Mouse (Mus musculus) neural tube, embryonic 14.5 days (tissue): ENCODE results near the gene Mterf1b. TPM values are rescaled to one million over a fixed set of nuclear protein-coding genes. Genes with fewer than 3 reads are reported as not detected.
A peak's percentile ranks its signal among the peaks of the same experiment; 100 is the strongest.

Experiments used
- ATAC-seq: fragments of 200-750 bp; cut with Nextera tagmentation; 2 replicates; pipeline ENCODE4 v1.8.0; 2017; ENCODE audit warnings: low read depth, mild to moderate bottlenecking, moderate TSS enrichment, moderate library complexity
- H3K27ac ChIP-seq: fragments of 300-500 bp; sonication (generic); 2 replicates; pipeline ENCODE4 v1.5.1; 2014; ENCODE audit warnings: low read depth, mild to moderate bottlenecking, control low read depth, low read length, moderate library complexity, mixed read lengths
- H3K27me3 ChIP-seq: fragments of 300-500 bp; sonication (generic); 2 replicates; pipeline ENCODE4 v1.6.1; 2014; ENCODE audit warnings: low read length; ENCODE audit not compliant: control insufficient read depth, insufficient read depth
- H3K36me3 ChIP-seq: fragments of 300-500 bp; sonication (generic); 2 replicates; pipeline ENCODE4 v1.6.1; 2014; ENCODE audit warnings: low read length, mixed read lengths; ENCODE audit not compliant: control insufficient read depth, insufficient read depth
- H3K4me1 ChIP-seq: fragments of 300-500 bp; sonication (generic); 2 replicates; pipeline ENCODE4 v1.6.1; 2014; ENCODE audit warnings: low read length; ENCODE audit not compliant: control insufficient read depth, insufficient read depth
- H3K4me2 ChIP-seq: fragments of 300-500 bp; sonication (generic); 2 replicates; pipeline ENCODE4 v1.6.1; 2014; ENCODE audit warnings: mild to moderate bottlenecking, low read depth, low read length, control low read depth
- H3K4me3 ChIP-seq: fragments of 300-500 bp; sonication (generic); 2 replicates; pipeline ENCODE4 v1.5.1; 2014; ENCODE audit warnings: low read depth, low read length, control low read depth, mixed read lengths
- H3K9ac ChIP-seq: fragments of 300-500 bp; sonication (generic); replicated peaks from 2 replicates; pipeline ENCODE4 v1.6.1; 2014; ENCODE audit warnings: low read depth, mild to moderate bottlenecking, control low read depth, low read length, mixed read lengths
- H3K9me3 ChIP-seq: fragments of 300-500 bp; sonication (generic); 2 replicates; pipeline ENCODE4 v1.6.1; 2016; ENCODE audit warnings: low read length; ENCODE audit not compliant: control insufficient read depth
- WGBS: fragments of 180-500 bp; shearing (Covaris S2); extraction: QIAGEN DNeasy Blood & Tissue Kit; methylation state at CpG from one replicate; pipeline ENCODE4 v1.1.7; 2014; 5-methylcytosine and 5-hydroxymethylcytosine counted together
- polyA plus RNA-seq: library from polyadenylated mRNA; unstranded; fragments of >200 nt; fragmentation: Nextera tagmentation; extraction: Ambion mirVana; gene quantifications from 2 replicates; pipeline ENCODE4 v1.2.1, GENCODE M21; 2014

The Mterf1b gene
- polyA plus RNA-seq, 1 experiment from 2014 or later: 2.6 TPM

- no peaks in the 10 kb centered on the region for H3K27me3 ChIP-seq
- no peak overlapping the region for H3K27ac ChIP-seq
- 83% methylated on average over 2 of the region's 2 CpGs for WGBS
- no peaks in the 10 kb centered on the region for H3K9me3 ChIP-seq
- no peak overlapping the region for H3K4me3 ChIP-seq
- H3K4me1 ChIP-seq: no peaks in the 10 kb centered on the region
- H3K36me3 ChIP-seq: no peaks in the 10 kb centered on the region
- ATAC-seq: no peak
- no peak overlapping the region for H3K4me2 ChIP-seq
- no peak overlapping the region for H3K9ac ChIP-seq
These were observed 40.0 kb downstream of the Mterf1b start for GRCm38 (mm10) chr5:4232163-4232562.

- Histone ChIP-seq H3K4me2 (no peak overlapping the region), H3K9me3 (no peaks in the 10 kb centered on the region), H3K27ac (no peak overlapping the region), H3K4me1 (no peaks in the 10 kb centered on the region), H3K4me3 (no peak overlapping the region), H3K27me3 (no peaks in the 10 kb centered on the region), H3K9ac (no peak overlapping the region), H3K36me3 (no peaks in the 10 kb centered on the region)
- 87% methylated on average over 2 of the region's 2 CpGs for WGBS
- ATAC-seq: no peak
These were observed 42.3 kb downstream of the Mterf1b start for GRCm38 (mm10) chr5:4234505-4234904.

- no peak overlapping the region for H3K27ac ChIP-seq
- H3K36me3 ChIP-seq: no peaks in the 10 kb centered on the region
- no peaks in the 10 kb centered on the region for H3K27me3 ChIP-seq
- H3K9ac ChIP-seq: no peak overlapping the region
- H3K4me1 ChIP-seq: no peaks in the 10 kb centered on the region
- no peak overlapping the region for H3K4me3 ChIP-seq
- no peak overlapping the region for H3K4me2 ChIP-seq
- no peaks in the 10 kb centered on the region for H3K9me3 ChIP-seq
- WGBS: 19% methylated on average over 2 of the region's 2 CpGs
- ATAC-seq: peak; percentile 79; the same call in 1 of the 2 replicates
These were observed 48.0 kb downstream of the Mterf1b start for GRCm38 (mm10) chr5:4240120-4240519.

- Histone ChIP-seq H3K27me3 (no peaks in the 10 kb centered on the region), H3K4me3 (no peak overlapping the region), H3K9ac (no peak overlapping the region), H3K4me1 (no peaks in the 10 kb centered on the region), H3K27ac (no peak overlapping the region), H3K36me3 (no peaks in the 10 kb centered on the region), H3K4me2 (no peak overlapping the region), H3K9me3 (no peaks in the 10 kb centered on the region)
- no peak for ATAC-seq
- WGBS: 89% methylated on average over 3 of the region's 3 CpGs
These were observed 52.8 kb downstream of the Mterf1b start for GRCm38 (mm10) chr5:4245004-4245403.

- WGBS: 83% methylated on average over 2 of the region's 2 CpGs
These were observed 53.9 kb downstream of the Mterf1b start for GRCm38 (mm10) chr5:4246095-4246494.

More at GRCm38 (mm10) chr5:4246095-4246494, 53.9 kb downstream of the Mterf1b start:
- H3K27me3 ChIP-seq: no peaks in the 10 kb centered on the region
- H3K9ac ChIP-seq: no peak overlapping the region
- H3K4me3 ChIP-seq: no peak overlapping the region
- no peaks in the 10 kb centered on the region for H3K36me3 ChIP-seq
- no peaks in the 10 kb centered on the region for H3K9me3 ChIP-seq
- H3K4me1 ChIP-seq: no peaks in the 10 kb centered on the region
- H3K27ac ChIP-seq: no peak overlapping the region
- no peak overlapping the region for H3K4me2 ChIP-seq
- no peak for ATAC-seq

Other genes starting within 250 kb of the Mterf1b start
- 160 and 177 TPM in 2 replicates for gene Cyp51, start 87.6 kb upstream of the Mterf1b start, polyA plus RNA-seq